Mouse (Mus musculus) skeletal muscle tissue, adult 2 months (tissue): ENCODE results near the gene Zbtb20.

Experiments used
- DNase-seq: peaks from one replicate; pipeline ENCODE4 v3.0.0-alpha.2; 2012; ENCODE audit warnings: low read depth, low spot score

Gene Zbtb20

DNA sequence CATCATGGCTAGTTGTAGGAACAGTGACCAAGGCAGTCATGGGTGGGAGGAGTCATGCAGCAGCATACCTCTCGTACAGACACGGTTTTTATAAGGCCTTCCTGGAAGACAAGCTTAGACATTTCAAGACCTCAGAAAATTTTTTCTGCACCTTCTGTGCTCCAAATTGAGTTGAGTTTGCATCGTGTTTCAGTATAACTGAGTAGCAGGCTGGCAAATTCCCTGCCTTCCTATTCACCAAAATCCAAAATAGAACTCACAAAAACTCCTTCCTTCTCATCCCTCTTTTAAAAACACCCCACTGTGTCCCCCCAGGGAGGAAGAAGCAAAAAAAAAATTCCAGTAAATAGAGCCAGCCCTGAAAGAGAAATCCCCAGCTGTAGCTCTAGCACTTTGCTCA, 606.4 kb downstream of the Zbtb20 start:
- no peak for DNase-seq

DNA sequence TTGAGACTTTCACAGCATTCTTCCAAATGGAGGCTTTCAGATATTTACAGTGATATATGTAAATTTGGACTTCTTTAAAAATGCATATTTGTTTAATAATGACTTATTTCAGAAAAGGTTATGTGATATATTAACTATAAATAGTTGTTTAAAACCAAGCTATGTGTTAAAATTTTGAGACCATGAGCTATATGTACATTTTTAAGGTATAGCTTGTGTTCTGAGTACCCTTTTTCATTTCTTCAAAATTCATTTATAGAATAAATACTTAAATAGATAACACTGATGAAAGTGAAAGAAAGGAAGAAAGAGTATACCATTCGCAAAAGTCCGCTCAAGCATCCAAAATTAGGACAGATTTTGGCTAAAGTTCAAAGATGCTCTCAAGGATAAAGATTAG, 607.1 kb downstream of the Zbtb20 start:
- no peak for DNase-seq

DNA sequence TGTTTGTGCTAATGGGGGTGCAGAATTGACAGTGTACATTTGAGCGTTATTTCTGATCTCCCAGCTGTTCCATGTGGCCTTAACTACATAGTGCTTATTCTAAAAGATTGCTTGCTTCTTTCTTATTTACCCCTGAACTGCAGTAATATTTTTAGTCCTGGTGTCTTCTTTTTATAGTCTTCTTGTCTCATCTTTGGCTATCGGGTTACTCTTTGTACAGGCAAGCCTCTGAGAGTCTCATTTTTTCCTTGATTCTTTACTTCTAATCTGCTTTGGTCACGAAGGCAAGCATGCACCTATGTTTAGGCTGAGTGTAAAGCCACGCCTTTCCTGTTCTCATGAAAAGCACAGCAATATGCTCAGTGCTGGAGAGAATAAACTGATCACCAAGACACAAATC, 608.7 kb downstream of the Zbtb20 start:
- DNase-seq: no peak

DNA sequence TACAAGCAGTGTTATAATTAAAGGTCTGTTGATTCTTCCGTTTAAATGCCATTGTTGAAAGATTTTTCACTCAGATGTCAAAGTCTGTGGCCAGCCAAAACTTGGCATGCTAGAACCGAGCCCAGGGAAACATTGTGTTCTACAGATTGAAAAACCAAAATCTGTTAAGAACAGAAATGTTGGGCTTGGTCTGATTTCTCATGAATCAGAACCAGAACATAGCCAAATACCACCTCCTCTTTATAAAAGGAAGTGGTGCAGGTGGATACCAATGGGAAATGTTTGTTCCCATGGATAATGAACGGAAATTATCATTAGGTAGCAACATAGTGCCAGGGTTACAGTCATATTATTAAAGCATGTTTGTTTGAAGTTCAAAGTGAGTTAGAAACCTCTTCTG, 613.7 kb downstream of the Zbtb20 start:
- no peak for DNase-seq

- DNase-seq: no peak
Measured at GRCm38 (mm10) chr16:43489984-43490383, 614.3 kb downstream of the Zbtb20 start.

- no peak for DNase-seq
Measured at GRCm38 (mm10) chr16:43492863-43493262, 617.2 kb downstream of the Zbtb20 start.

DNA sequence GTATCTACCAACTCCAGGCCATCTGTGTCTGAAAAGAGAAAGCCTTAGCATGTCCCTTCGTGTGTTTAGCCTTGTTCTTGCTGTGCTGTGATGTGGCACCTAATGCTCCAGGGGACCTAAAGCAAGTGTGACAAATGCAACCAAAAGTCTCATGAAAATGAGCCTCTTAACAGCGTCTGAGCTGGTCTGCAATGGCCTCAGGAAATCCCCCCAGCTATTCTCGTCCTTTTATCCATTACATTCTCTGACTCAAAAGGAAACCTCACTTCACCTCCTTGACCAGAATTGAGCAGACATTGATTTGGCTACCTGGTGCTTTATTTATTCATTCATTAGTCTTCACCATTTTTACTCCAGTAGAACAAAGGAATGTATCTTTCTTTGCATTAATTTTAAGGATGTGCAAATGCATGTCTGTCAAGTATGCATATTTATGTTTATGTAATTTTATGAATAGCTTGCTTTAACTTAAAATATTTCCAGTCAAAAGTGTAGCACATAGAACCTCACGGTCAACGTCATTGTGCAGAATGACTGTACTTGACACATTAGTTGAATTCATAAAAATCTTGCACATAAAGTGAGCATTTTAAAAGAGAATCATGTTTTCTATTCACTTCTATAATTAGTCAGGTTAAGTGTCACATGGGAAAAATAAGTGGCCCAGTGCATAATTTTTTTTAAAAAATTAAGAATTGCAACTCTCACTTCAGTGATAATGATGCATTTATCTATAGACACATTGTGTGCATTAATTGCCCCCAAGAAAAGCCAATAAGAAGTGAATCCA, 618.1 kb downstream of the Zbtb20 start:
- DNase-seq: no peak

DNA sequence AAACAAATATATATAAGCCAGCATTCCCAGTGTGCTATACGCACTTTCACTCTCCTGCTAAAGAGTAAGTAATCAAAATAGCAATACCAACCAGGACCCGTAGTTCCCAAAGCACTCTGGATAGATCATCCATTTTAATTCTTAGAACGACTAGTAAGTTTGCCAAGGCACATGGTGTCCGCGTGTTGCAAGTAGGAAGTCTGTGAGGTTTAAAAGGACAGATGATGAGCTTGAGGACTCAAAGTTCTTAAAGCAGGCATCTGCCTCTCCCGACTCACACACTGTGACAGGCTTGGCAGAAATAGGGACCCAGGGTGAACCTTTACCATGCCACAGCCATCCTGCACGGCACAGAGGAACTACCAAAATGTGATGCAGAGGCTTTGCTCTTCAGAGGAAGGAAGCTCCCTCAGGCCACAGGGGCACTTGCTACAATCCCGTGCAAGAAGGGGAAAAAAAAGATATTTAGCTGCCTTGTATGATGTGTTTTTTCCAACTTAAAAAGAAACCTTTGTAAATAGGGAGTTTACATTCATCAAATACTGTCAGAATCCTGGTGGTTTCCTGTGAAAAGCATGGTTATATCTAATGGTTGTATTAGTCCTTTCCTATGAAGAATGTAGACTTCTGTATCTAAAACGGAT, 619.6 kb downstream of the Zbtb20 start:
- DNase-seq: peak; percentile 64

GRCm38 (mm10) chr16:43497093-43497492, 621.4 kb downstream of the Zbtb20 start:
- no peak for DNase-seq

DNA sequence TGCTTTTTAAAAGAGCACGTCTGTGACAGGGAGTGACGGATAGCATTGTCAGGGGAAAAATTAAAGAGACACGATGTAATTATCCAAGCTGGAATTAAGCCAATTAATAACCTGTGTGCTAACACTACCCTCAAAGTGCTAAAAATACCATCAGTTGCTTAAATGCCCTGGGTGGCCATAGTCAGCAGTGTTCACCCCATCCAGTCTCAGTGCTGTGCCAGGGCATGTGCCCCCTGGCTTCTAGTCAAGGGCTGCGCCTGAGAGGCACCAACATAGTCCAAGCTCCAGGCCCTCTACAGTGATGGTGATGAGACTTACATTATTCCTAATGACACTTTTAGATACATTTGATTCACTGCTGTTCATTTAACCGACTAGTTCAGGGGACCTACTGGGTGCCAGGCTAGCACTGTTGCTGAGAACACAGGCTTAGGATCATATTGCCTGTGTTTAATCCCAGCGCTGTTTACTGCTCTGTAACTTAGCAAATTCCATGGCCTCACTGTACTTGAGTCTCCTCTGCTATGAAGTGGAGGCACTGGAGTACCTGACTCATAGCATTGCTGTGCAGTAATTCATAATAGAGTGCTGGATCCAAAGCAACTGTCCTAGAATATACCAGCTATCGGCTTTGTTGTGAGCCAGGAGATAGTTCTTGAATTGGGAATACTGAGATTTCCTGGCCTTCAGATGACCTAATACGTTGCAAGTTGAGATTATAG, 624.6 kb downstream of the Zbtb20 start:
- peak; percentile 59 for DNase-seq

- no peak for DNase-seq
Measured at GRCm38 (mm10) chr16:43501284-43501683, 625.6 kb downstream of the Zbtb20 start.

- no peak for DNase-seq
Measured at GRCm38 (mm10) chr16:43502339-43503009, 626.8 kb downstream of the Zbtb20 start.

GRCm38 (mm10) chr16:43503010-43503635, 627.4 kb downstream of the Zbtb20 start:
- no peak for DNase-seq

- no peak for DNase-seq
Measured at GRCm38 (mm10) chr16:43503636-43504010, 627.9 kb downstream of the Zbtb20 start.

GRCm38 (mm10) chr16:43504151-43504550, 628.5 kb downstream of the Zbtb20 start:
- peak; percentile 72 for DNase-seq

GRCm38 (mm10) chr16:43504556-43504955, 628.9 kb downstream of the Zbtb20 start:
- no peak for DNase-seq

DNA sequence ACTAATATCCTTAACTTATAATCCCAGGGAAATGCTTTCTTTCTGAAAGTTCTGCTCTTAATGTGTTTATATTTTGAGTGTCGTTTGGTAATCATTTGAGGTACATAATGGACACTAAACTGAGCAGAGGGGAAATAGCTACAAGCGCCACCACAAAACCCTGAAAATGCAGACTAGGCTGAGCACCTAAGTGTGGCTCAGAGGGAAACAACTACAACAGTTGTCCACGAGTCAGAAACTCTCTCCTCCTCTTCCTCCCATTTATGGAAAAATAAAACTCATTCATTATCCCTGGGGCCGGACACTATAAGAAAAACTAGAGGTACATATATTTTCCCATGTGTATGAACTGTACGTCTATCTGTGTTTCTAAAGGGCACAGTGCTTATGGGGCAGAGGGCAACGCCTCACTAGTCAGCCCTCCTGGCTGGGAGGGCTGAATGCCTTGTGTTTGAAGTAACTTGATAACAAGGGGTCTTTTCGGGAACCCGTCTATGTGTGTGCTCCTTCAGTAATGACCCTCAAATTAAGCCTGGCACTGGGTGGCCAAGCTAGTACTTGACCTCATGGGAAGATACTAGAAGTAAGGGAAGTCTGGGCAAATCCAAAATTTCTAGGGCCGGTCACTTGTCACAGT, 629.8 kb downstream of the Zbtb20 start:
- DNase-seq: no peak

DNA sequence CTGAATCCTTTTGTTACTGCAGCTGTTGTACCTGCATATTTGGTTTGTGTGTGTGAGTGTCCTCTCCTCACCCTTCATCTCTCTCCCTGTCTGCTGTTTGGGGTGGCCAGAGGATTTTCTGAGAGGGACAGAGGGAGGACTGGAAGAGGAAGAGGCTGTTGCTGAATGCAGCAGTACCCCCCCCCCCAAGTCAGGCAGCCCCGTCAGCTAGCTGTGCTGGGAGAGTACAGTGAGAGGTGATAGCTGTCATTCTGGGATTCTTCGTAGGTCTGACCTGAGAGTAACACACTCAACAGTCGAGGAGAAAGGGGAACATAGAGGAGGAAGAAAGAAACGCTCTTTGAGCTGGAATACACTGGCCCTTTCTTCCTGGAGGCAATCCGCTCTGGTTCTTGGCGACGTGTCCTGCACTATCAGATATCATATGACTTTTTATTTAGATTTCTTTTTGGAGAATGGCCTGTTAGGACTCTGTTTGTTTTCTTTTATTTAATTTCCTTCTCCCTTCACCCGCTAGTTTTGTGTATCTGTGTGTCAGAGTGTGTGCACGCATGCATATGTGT, 630.6 kb downstream of the Zbtb20 start:
- no peak for DNase-seq

- DNase-seq: no peak
Measured at GRCm38 (mm10) chr16:43506771-43507405, 631.2 kb downstream of the Zbtb20 start.
